Mouse (Mus musculus) CH12.LX (cell line): ENCODE measurements around the gene Fbxo3. TPM values are rescaled to one million over a fixed set of nuclear protein-coding genes. Genes with fewer than 3 reads are reported as not detected.
A peak's percentile ranks its signal among the peaks of the same experiment; 100 is the strongest.
"Not testable (repeated sequence)": the region's sequence is repeated elsewhere in the genome, so short reads cannot be mapped to it uniquely, and the experiment has no call there.

Experiments
- DNase-seq: peaks from one replicate; pipeline ENCODE4 v3.0.0-alpha.2; 2013; ENCODE audit errors: extremely low read depth
- H3K27ac ChIP-seq: 2 replicates; pipeline ENCODE4 v1.5.1; 2012; ENCODE audit warnings: low read depth, mild to moderate bottlenecking, control low read depth, moderate library complexity; ENCODE audit not compliant: insufficient read depth
- H3K27me3 ChIP-seq: replicated peaks from 2 replicates; pipeline ENCODE3; 2012; ENCODE audit warnings: inconsistent platforms
- H3K36me3 ChIP-seq, 2 experiments: replicated peaks in 1 of 2; 2 replicates each; pipeline versions ENCODE3 to v1.6.1; 2012; ENCODE audit warnings: inconsistent platforms in 1 of 2, low read length in 1 of 2, mild to moderate bottlenecking in 1 of 2, mixed read lengths in 1 of 2, moderate library complexity in 1 of 2; ENCODE audit not compliant: control insufficient read depth in 1 of 2, insufficient read depth in 1 of 2
- H3K4me1 ChIP-seq, 2 experiments: 2 replicates each; pipeline ENCODE4 v1.6.1; 2012; ENCODE audit warnings: inconsistent platforms in 1 of 2, moderate library complexity in 1 of 2; ENCODE audit not compliant: insufficient read depth in 2 of 2, control insufficient read depth in 1 of 2
- H3K4me2 ChIP-seq: 2 replicates; pipeline ENCODE4 v1.6.1; 2012; ENCODE audit warnings: low read depth, mild to moderate bottlenecking, control low read depth; ENCODE audit not compliant: poor library complexity, insufficient read depth, severe bottlenecking
- H3K4me3 ChIP-seq, 3 experiments: fragments of 150-350 bp in 1 of 3; sonication (generic) in 1 of 3; replicated peaks in 1 of 3; 2 replicates each; pipeline versions ENCODE3 to v1.5.1; 2011 to 2012; ENCODE audit warnings: low read depth in 2 of 3, low read length in 2 of 3, mild to moderate bottlenecking in 2 of 3, moderate library complexity in 2 of 3, control low read depth in 1 of 3, improper control_type of control experiment in 1 of 3, inconsistent platforms in 1 of 3, mixed read lengths in 1 of 3; ENCODE audit not compliant: poor library complexity in 1 of 3
- H3K79me2 ChIP-seq: replicated peaks from 2 replicates; pipeline ENCODE4 v1.6.1; 2012; ENCODE audit warnings: mild to moderate bottlenecking, moderate library complexity; ENCODE audit not compliant: control insufficient read depth, poor library complexity, insufficient read depth, severe bottlenecking; ENCODE audit errors: extremely low read depth
- H3K9ac ChIP-seq: 2 replicates; pipeline ENCODE4 v1.6.1; 2012; ENCODE audit warnings: low read depth, mild to moderate bottlenecking, control low read depth, moderate library complexity; ENCODE audit not compliant: insufficient read depth
- H3K9me3 ChIP-seq: replicated peaks from 2 replicates; pipeline ENCODE3; 2012; ENCODE audit warnings: low read length, inconsistent platforms, mixed read lengths
- CHD1 ChIP-seq: IDR thresholded peaks from 2 replicates; pipeline ENCODE4 v1.6.1; 2012; ENCODE audit warnings: low read depth, low read length, improper control_type of control experiment, inconsistent platforms
- CTCF ChIP-seq, 2 experiments: IDR thresholded peaks in 1 of 2; conservative IDR thresholded peaks in 1 of 2; 2 replicates each; pipeline ENCODE4 v1.5.1; 2011 to 2012; ENCODE audit warnings: low read depth in 2 of 2, low read length in 2 of 2, improper control_type of control experiment in 1 of 2, inconsistent platforms in 1 of 2, mild to moderate bottlenecking in 1 of 2, moderate library complexity in 1 of 2
- ELF1 ChIP-seq: IDR thresholded peaks from 2 replicates; pipeline ENCODE4 v1.6.1; 2014; ENCODE audit warnings: low read depth, mild to moderate bottlenecking, inconsistent platforms, low read length, improper control_type of control experiment
- EP300 ChIP-seq: IDR thresholded peaks from 2 replicates; pipeline ENCODE4 v1.6.1; 2011; ENCODE audit warnings: low read length, improper control_type of control experiment
- ETS1 ChIP-seq: conservative IDR thresholded peaks from 2 replicates; pipeline ENCODE4 v1.6.1; 2012; ENCODE audit warnings: low read depth, mild to moderate bottlenecking, inconsistent platforms, low read length, improper control_type of control experiment, moderate library complexity
- GABPA ChIP-seq: IDR thresholded peaks from 2 replicates; pipeline ENCODE4 v1.6.1; 2012; ENCODE audit warnings: low read depth, low read length, improper control_type of control experiment, inconsistent platforms; ENCODE audit not compliant: insufficient replicate concordance
- HCFC1 ChIP-seq: IDR thresholded peaks from 2 replicates; pipeline ENCODE4 v1.6.1; 2012; ENCODE audit warnings: low read depth, mild to moderate bottlenecking, inconsistent platforms, low read length, improper control_type of control experiment
- IRF4 ChIP-seq: IDR thresholded peaks from 2 replicates; pipeline ENCODE4 v1.6.1; 2014; ENCODE audit warnings: low read depth, mild to moderate bottlenecking, inconsistent platforms, low read length, improper control_type of control experiment
- JUN ChIP-seq: IDR thresholded peaks from 2 replicates; pipeline ENCODE4 v1.6.1; 2011; ENCODE audit warnings: low read depth, mild to moderate bottlenecking, low read length, improper control_type of control experiment, moderate library complexity; ENCODE audit not compliant: insufficient read depth
- JUND ChIP-seq: conservative IDR thresholded peaks from 2 replicates; pipeline ENCODE4 v1.6.1; 2011; ENCODE audit warnings: low read depth, low read length, improper control_type of control experiment
- KAT2A ChIP-seq: IDR thresholded peaks from 2 replicates; pipeline ENCODE4 v1.6.1; 2012; ENCODE audit warnings: low read length, improper control_type of control experiment, inconsistent platforms; ENCODE audit not compliant: insufficient replicate concordance
- MAFK ChIP-seq: IDR thresholded peaks from 2 replicates; pipeline ENCODE4 v1.6.1; 2011; ENCODE audit warnings: low read length, improper control_type of control experiment; ENCODE audit not compliant: insufficient replicate concordance
- MAZ ChIP-seq: IDR thresholded peaks from 2 replicates; pipeline ENCODE4 v1.6.1; 2012; ENCODE audit warnings: low read depth, mild to moderate bottlenecking, inconsistent platforms, low read length, improper control_type of control experiment, moderate library complexity
- MEF2A ChIP-seq: IDR thresholded peaks from 2 replicates; pipeline ENCODE4 v1.6.1; 2014; ENCODE audit warnings: low read depth, mild to moderate bottlenecking, inconsistent platforms, low read length, improper control_type of control experiment, borderline replicate concordance
- MXI1 ChIP-seq: IDR thresholded peaks from 2 replicates; pipeline ENCODE4 v1.6.1; 2011; ENCODE audit warnings: mild to moderate bottlenecking, low read depth, low read length, improper control_type of control experiment
- MYC ChIP-seq: IDR thresholded peaks from 2 replicates; pipeline ENCODE4 v1.6.1; 2011; ENCODE audit warnings: low read depth, mild to moderate bottlenecking, improper control_type of control experiment, low read length
- NRF1 ChIP-seq: IDR thresholded peaks from 2 replicates; pipeline ENCODE4 v1.6.1; 2014; ENCODE audit warnings: low read depth, mild to moderate bottlenecking, inconsistent platforms, low read length, improper control_type of control experiment, moderate library complexity
- POLR2A ChIP-seq: IDR thresholded peaks from 2 replicates; pipeline ENCODE4 v1.6.1; 2011; ENCODE audit warnings: low read depth, mild to moderate bottlenecking, improper control_type of control experiment, low read length
- SMC3 ChIP-seq: IDR thresholded peaks from 2 replicates; pipeline ENCODE4 v1.6.1; 2011; ENCODE audit warnings: low read depth, low read length, improper control_type of control experiment
- TBP ChIP-seq: conservative IDR thresholded peaks from 2 replicates; pipeline ENCODE4 v1.6.1; 2011; ENCODE audit warnings: low read depth, low read length, improper control_type of control experiment
- TCF12 ChIP-seq: IDR thresholded peaks from 2 replicates; pipeline ENCODE4 v1.6.1; 2014; ENCODE audit warnings: low read depth, mild to moderate bottlenecking, inconsistent platforms, low read length, improper control_type of control experiment
- USF2 ChIP-seq: conservative IDR thresholded peaks from 2 replicates; pipeline ENCODE4 v1.6.1; 2011; ENCODE audit warnings: low read depth, low read length, improper control_type of control experiment
- ZC3H11A ChIP-seq: IDR thresholded peaks from 2 replicates; pipeline ENCODE4 v1.6.1; 2012; ENCODE audit warnings: low read depth, mild to moderate bottlenecking, inconsistent platforms, low read length, improper control_type of control experiment
- ZMIZ1 ChIP-seq: IDR thresholded peaks from 2 replicates; pipeline ENCODE4 v1.6.1; 2012; ENCODE audit warnings: low read depth, mild to moderate bottlenecking, inconsistent platforms, low read length, improper control_type of control experiment
- dilution Hi-C: fragments of 300-500 bp; cut with MboI; formaldehyde crosslinking; loops from 2 replicates; pipeline ENCODE4 v1.14.3; 2020; ENCODE audit warnings: low sequenced_read_pairs; ENCODE audit not compliant: extremely low pct_unique_long_range_greater_than_20kb, extremely low pct_ligation_motif_present
- in situ Hi-C: fragments of 300-500 bp; cut with MboI; formaldehyde crosslinking; loops from 3 replicates; pipeline ENCODE4 v1.14.3; 2019; ENCODE audit warnings: low sequenced_read_pairs, low pct_ligation_motif_present, low pct_unique_long_range_greater_than_20kb, mixed read lengths
- polyA plus RNA-seq: library from polyadenylated mRNA; unstranded; fragments of >175 nt; gene quantifications from 2 replicates; pipeline ENCODE4 v1.2.1, GENCODE M21; 2012; ENCODE audit warnings: low read depth; ENCODE audit not compliant: insufficient read length
- total RNA-seq, 2 experiments: library from RNA; depleted of rRNA; stranded (reverse); fragments of 300-350 nt in 1 of 2; fragments of >200 nt in 1 of 2; gene quantifications; 2 replicates each; pipeline ENCODE4 v1.2.3; 2012 to 2014

Gene Fbxo3
- total and polyA plus RNA-seq, 3 experiments, result 29.7 to 63.7 (median 38.4) TPM

- TF ChIP-seq NRF1 (no peak), KAT2A (no peak), TCF12 (no peak), TBP (no peak), CTCF (conservative IDR thresholded peaks at IDR 0.05 in 1 of 2, IDR thresholded peaks at IDR 0.05 in 1 of 2; ENCODE audit: low read depth in 2 of 2, low read length in 2 of 2) (peak; percentile 37 to 91; a peak in 3 of 4 replicates), POLR2A (no peak), ETS1 (no peak), HCFC1 (no peak), MAZ (no peak), MYC (no peak), MAFK (peak; percentile 39; the same call in 1 of the 2 replicates), GABPA (no peak), MXI1 (no peak)
These were observed 24.7 kb upstream of the Fbxo3 start (continued) for GRCm38 (mm10) chr2:104002711-104003413.

GRCm38 (mm10) chr2:104007793-104008519 is 19.6 kb upstream of the Fbxo3 start:
- Histone ChIP-seq H3K27me3 (peaks cover 8% of the 10 kb centered on the region), H3K9me3 (no peaks in the 10 kb centered on the region), H3K79me2 (no peaks in the 10 kb centered on the region), H3K9ac (no peak overlapping the region), H3K4me1 (no peaks in the 10 kb centered on the region), H3K36me3 (no peaks in the 10 kb centered on the region), H3K4me2 (no peak overlapping the region), H3K27ac (no peak overlapping the region), H3K4me3 (no peak overlapping the region)
- TF ChIP-seq JUND (no peak), NRF1 (no peak), ELF1 (no peak), KAT2A (no peak), JUN (no peak), MXI1 (no peak), CTCF (conservative IDR thresholded peaks at IDR 0.05 in 1 of 2, IDR thresholded peaks at IDR 0.05 in 1 of 2; ENCODE audit: low read depth in 2 of 2, low read length in 2 of 2) (no peak), USF2 (no peak), ZC3H11A (no peak), MEF2A (no peak), CHD1 (no peak), SMC3 (no peak), TBP (no peak), POLR2A (no peak), ZMIZ1 (no peak), MAZ (no peak), EP300 (no peak), ETS1 (no peak), TCF12 (no peak), IRF4 (no peak)
- in situ Hi-C loops, result loop anchor here (10.0 kb wide), 2 partner anchors 263 to 443 kb away; partner anchors contain the start of gene Abtb2
- dilution Hi-C loops, result no loop called here
- no peak for DNase-seq

- H3K27ac ChIP-seq, H3K27me3 ChIP-seq, H3K9me3 ChIP-seq, H3K9ac ChIP-seq, H3K4me3 ChIP-seq, H3K4me2 ChIP-seq, DNase-seq, H3K4me1 ChIP-seq, H3K79me2 ChIP-seq, dilution Hi-C loops, H3K36me3 ChIP-seq: not testable (repeated sequence)
- in situ Hi-C loops, result loop anchor here (10.0 kb wide), 2 partner anchors 264 to 444 kb away; partner anchors contain the start of gene Abtb2
These were observed 18.7 kb upstream of the Fbxo3 start for GRCm38 (mm10) chr2:104008853-104009252.
